32 mouse cellular contexts compared by ENCODE assay signal in the genomic region with DNA sequence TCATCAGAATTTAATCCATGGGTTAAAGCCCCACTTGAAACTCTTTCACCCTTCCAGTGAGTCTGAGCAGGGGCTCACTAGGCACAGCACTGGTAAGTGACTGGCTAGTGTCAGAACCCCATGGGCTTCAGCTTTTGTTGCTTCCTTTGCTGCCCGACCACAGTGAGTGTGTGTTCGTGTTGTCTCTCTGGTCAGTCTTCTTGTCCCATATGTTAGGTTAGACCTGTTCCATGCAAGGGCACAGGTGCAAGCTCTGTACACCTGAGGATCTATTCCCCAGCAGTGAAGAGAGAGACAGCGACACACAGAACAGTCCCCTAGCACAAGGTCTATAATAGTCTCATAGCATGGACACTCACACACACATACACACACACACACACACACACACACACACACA.
"Had no signal": no experiment of that assay in that cellular context is flagged by ENCODE, and none has a peak within 500 bp of the region (broad histone marks: within the 10 kb centered on the region; RNA-seq: fewer than 3 reads in every experiment).

No protein-coding gene starts in this region.

- H3K4me3 ChIP-seq: limb, embryonic 10.5 days; limb, embryonic 12.5 days; limb, embryonic 13.5 days; limb, embryonic 15.5 days; liver, embryonic 12.5 days; liver, embryonic 13.5 days; liver, embryonic 15.5 days; lung, embryonic 15.5 days; megakaryocyte, embryonic 14.5 days; midbrain, embryonic 10.5 days; midbrain, embryonic 12.5 days; midbrain, embryonic 13.5 days; midbrain, embryonic 15.5 days; myocyte; neural tube, embryonic 12.5 days had no signal

- H3K27me3 ChIP-seq: limb, embryonic 12.5 days; limb, embryonic 13.5 days; limb, embryonic 15.5 days; liver, embryonic 12.5 days; liver, embryonic 13.5 days; liver, embryonic 15.5 days; lung, embryonic 15.5 days; megakaryocyte, embryonic 14.5 days; midbrain, embryonic 12.5 days; midbrain, embryonic 13.5 days; midbrain, embryonic 15.5 days; neural tube, embryonic 12.5 days had no signal

- ATAC-seq: liver, embryonic 12.5 days; liver, postnatal 0 days; lung, postnatal 0 days; midbrain, embryonic 13.5 days; midbrain, embryonic 15.5 days; midbrain, embryonic 16.5 days had no signal

- H3K9ac ChIP-seq: limb, embryonic 12.5 days; limb, embryonic 13.5 days; limb, embryonic 15.5 days; liver, embryonic 12.5 days; liver, embryonic 13.5 days; liver, embryonic 14.5 days; liver, embryonic 15.5 days; liver, postnatal 0 days; lung, embryonic 14.5 days; lung, embryonic 15.5 days; midbrain, embryonic 12.5 days; midbrain, embryonic 13.5 days; midbrain, embryonic 15.5 days; neural tube, embryonic 12.5 days had no signal

- H3K4me1 ChIP-seq: limb, embryonic 13.5 days; limb, embryonic 15.5 days; liver, embryonic 12.5 days; liver, embryonic 13.5 days; liver, embryonic 15.5 days; lung, embryonic 15.5 days; megakaryocyte, embryonic 14.5 days; midbrain, embryonic 10.5 days; midbrain, embryonic 12.5 days; midbrain, embryonic 13.5 days; midbrain, embryonic 15.5 days; neural tube, embryonic 12.5 days had no signal

- H3K4me2 ChIP-seq: limb, embryonic 12.5 days; limb, embryonic 13.5 days; limb, embryonic 15.5 days; liver, embryonic 11.5 days; liver, embryonic 12.5 days; liver, embryonic 13.5 days; liver, embryonic 15.5 days; lung, embryonic 14.5 days; lung, embryonic 15.5 days; midbrain, embryonic 11.5 days; midbrain, embryonic 12.5 days; midbrain, embryonic 13.5 days; midbrain, embryonic 15.5 days; neural tube, embryonic 12.5 days had no signal

- H3K27ac ChIP-seq: limb, embryonic 10.5 days; limb, embryonic 12.5 days; limb, embryonic 13.5 days; limb, embryonic 15.5 days; liver, embryonic 12.5 days; liver, embryonic 13.5 days; liver, embryonic 14.5 days; liver, embryonic 15.5 days; lung, embryonic 15.5 days; macrophage; midbrain, embryonic 10.5 days; midbrain, embryonic 12.5 days; midbrain, embryonic 13.5 days; midbrain, embryonic 15.5 days; neural tube, embryonic 12.5 days had no signal

- DNase-seq: left cerebral cortex, postnatal 4 days; liver; liver, embryonic 13.5 days; liver, postnatal 0 days; lung, adult 18-20 months; lung, adult 2 months; lung, embryonic 14.5 days; lung, postnatal 10 days; lung, postnatal 14 days; lung, postnatal 36 days; lung, postnatal 4 days; midbrain, embryonic 14.5 days had no signal

- H3K36me3 ChIP-seq: limb, embryonic 10.5 days; limb, embryonic 12.5 days; limb, embryonic 13.5 days; midbrain, embryonic 12.5 days; midbrain, embryonic 13.5 days; midbrain, embryonic 15.5 days; neural tube, embryonic 12.5 days had no signal

- H3K9me3 ChIP-seq: limb, embryonic 10.5 days; limb, embryonic 13.5 days; limb, embryonic 15.5 days; liver, embryonic 12.5 days; liver, embryonic 13.5 days; liver, embryonic 15.5 days; lung, embryonic 15.5 days; midbrain, embryonic 10.5 days; midbrain, embryonic 12.5 days; midbrain, embryonic 13.5 days; midbrain, embryonic 15.5 days had no signal
